ENCODE assay signal across 22 mouse cellular contexts in the genomic region with DNA sequence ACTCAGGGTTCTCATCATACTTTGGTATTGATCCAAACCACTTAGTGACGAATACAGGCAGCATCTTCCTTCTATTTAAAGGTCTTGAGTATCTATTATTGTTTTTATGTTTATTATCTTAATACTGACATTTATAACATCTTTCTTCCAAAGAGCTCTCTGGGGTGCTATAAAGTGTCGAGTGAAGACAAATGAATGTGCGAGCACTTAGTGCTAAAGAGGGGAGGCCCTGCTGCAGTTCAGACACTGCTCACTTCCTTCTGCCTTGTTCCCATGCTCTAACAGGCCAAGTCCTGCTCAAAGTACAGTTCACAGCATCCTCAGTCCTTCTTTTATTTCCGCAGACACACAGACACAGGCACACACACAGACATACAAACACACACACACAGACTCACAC.
DNase-seq lines count a peak whose midpoint lies in the region; ATAC-seq lines count a peak whose summit lies in the region.
"Had no signal": no experiment of that assay in that cellular context is flagged by ENCODE, and none has a peak within 500 bp of the region (broad histone marks: within the 10 kb centered on the region; RNA-seq: fewer than 3 reads in every experiment).

No protein-coding gene starts in this region.

- H3K27me3 ChIP-seq in kidney, embryonic 15.5 days: no peaks in the 10 kb centered on the region
- no peaks in the 10 kb centered on the region for H3K27me3 ChIP-seq in neural tube, embryonic 11.5 days (ENCODE audit: control insufficient read depth, insufficient read depth, low read length)
- no peaks in the 10 kb centered on the region for H3K27me3 ChIP-seq in neural tube, embryonic 15.5 days (replicated peaks)
- H3K27me3 ChIP-seq: embryonic facial prominence, embryonic 15.5 days; heart, embryonic 12.5 days had no signal

- 0 out of 2 replicates have a peak, but pooled peaks have one; percentile 52 for ATAC-seq in kidney, embryonic 15.5 days (replicated peaks; ENCODE audit: low FRiP score)
- no peak for ATAC-seq in neural tube, embryonic 11.5 days (ENCODE audit: insufficient read depth, low FRiP score, low TSS enrichment)
- no peak for ATAC-seq in neural tube, embryonic 15.5 days (ENCODE audit: low FRiP score)
- ATAC-seq: CD4-positive, CD25-positive, alpha-beta regulatory T cell, adult 4 months; forebrain, embryonic 14.5 days had no signal

- H3K36me3 ChIP-seq in kidney, embryonic 15.5 days: no peaks in the 10 kb centered on the region
- no peaks in the 10 kb centered on the region for H3K36me3 ChIP-seq in neural tube, embryonic 11.5 days (ENCODE audit: control insufficient read depth, insufficient read depth, low read length)
- no peaks in the 10 kb centered on the region for H3K36me3 ChIP-seq in neural tube, embryonic 15.5 days
- H3K36me3 ChIP-seq: embryonic facial prominence, embryonic 15.5 days; forebrain, embryonic 10.5 days; G1E; heart, embryonic 12.5 days; hindbrain, embryonic 10.5 days had no signal

- no peak overlapping the region for H3K4me3 ChIP-seq in kidney, embryonic 15.5 days (replicated peaks)
- no peak overlapping the region for H3K4me3 ChIP-seq in neural tube, embryonic 11.5 days (ENCODE audit: low read depth, low read length)
- H3K4me3 ChIP-seq in neural tube, embryonic 15.5 days (replicated peaks): no peak overlapping the region
- H3K4me3 ChIP-seq: embryonic facial prominence, embryonic 15.5 days; erythroblast, embryonic 14.5 days; forebrain, embryonic 10.5 days; gastrocnemius, adult 2 months; heart, embryonic 12.5 days; hindbrain, embryonic 10.5 days had no signal

- no peak overlapping the region for H3K4me2 ChIP-seq in kidney, embryonic 15.5 days
- H3K4me2 ChIP-seq in neural tube, embryonic 11.5 days (ENCODE audit: low read depth): no peak overlapping the region
- no peak overlapping the region for H3K4me2 ChIP-seq in neural tube, embryonic 15.5 days
- H3K4me2 ChIP-seq: embryonic facial prominence, embryonic 15.5 days; heart, embryonic 12.5 days had no signal

- DNase-seq in embryo, embryonic 10.5 days (ENCODE audit: low spot score): peak; percentile 23
- DNase-seq in embryo, embryonic 9.5 days (ENCODE audit: extremely low spot score): no peak
- no peak for DNase-seq in kidney, adult 11 months
- DNase-seq in neural tube, embryonic 11.5 days (ENCODE audit: low spot score): peak; percentile 33
- DNase-seq in layer of hippocampus, postnatal 36 days: no peak
- DNase-seq: adrenal gland, postnatal 10 days; B cell, adult 2 months; cerebellum, adult 11 months; cerebellum, adult 8-10 months; cerebellum, postnatal 14 days; gastrocnemius, adult 2 months; gastrocnemius, postnatal 25 days had no signal

- no peaks in the 10 kb centered on the region for H3K4me1 ChIP-seq in kidney, embryonic 15.5 days
- no peaks in the 10 kb centered on the region for H3K4me1 ChIP-seq in neural tube, embryonic 11.5 days (ENCODE audit: control insufficient read depth, insufficient read depth, low read length)
- peaks cover 6% of the 10 kb centered on the region for H3K4me1 ChIP-seq in neural tube, embryonic 15.5 days
- H3K4me1 ChIP-seq: embryonic facial prominence, embryonic 15.5 days; heart, embryonic 12.5 days had no signal

- no peak overlapping the region for H3K27ac ChIP-seq in kidney, embryonic 15.5 days
- H3K27ac ChIP-seq in neural tube, embryonic 11.5 days (ENCODE audit: low read depth, low read length): no peak overlapping the region
- no peak overlapping the region for H3K27ac ChIP-seq in neural tube, embryonic 15.5 days (replicated peaks)
- H3K27ac ChIP-seq: embryonic facial prominence, embryonic 15.5 days; forebrain, embryonic 10.5 days; gastrocnemius, adult 2 months; hindbrain, embryonic 10.5 days had no signal

- H3K9me3 ChIP-seq in kidney, embryonic 15.5 days (replicated peaks): no peaks in the 10 kb centered on the region
- H3K9me3 ChIP-seq in neural tube, embryonic 11.5 days (ENCODE audit: control insufficient read depth, low read length): no peaks in the 10 kb centered on the region
- H3K9me3 ChIP-seq in neural tube, embryonic 15.5 days (replicated peaks): no peaks in the 10 kb centered on the region
- H3K9me3 ChIP-seq: embryonic facial prominence, embryonic 15.5 days; forebrain, embryonic 10.5 days; heart, embryonic 12.5 days; hindbrain, embryonic 10.5 days had no signal

- WGBS in kidney, embryonic 15.5 days: 40% methylated on average over 4 of the region's 4 CpGs
- WGBS in neural tube, embryonic 11.5 days: 29% methylated on average over 4 of the region's 4 CpGs
- 29% methylated on average over 4 of the region's 4 CpGs for WGBS in neural tube, embryonic 15.5 days

- H3K9ac ChIP-seq in kidney, embryonic 15.5 days: no peak overlapping the region
- H3K9ac ChIP-seq in neural tube, embryonic 11.5 days (ENCODE audit: low read length): no peak overlapping the region
- no peak overlapping the region for H3K9ac ChIP-seq in neural tube, embryonic 15.5 days (replicated peaks)
- H3K9ac ChIP-seq: embryonic facial prominence, embryonic 15.5 days; heart, embryonic 12.5 days had no signal

Comparison
In these comparisons a context has a peak if more than half of its experiments do, and no peak if none do; other contexts are left out.
1. DNase-seq: peak in embryo, embryonic 10.5 days (single experiment) and neural tube, embryonic 11.5 days (single experiment); none in embryo, embryonic 9.5 days (single experiment), kidney, adult 11 months (single experiment) and layer of hippocampus, postnatal 36 days (0 of 2).